Mouse (Mus musculus): ENCODE measurements around the gene Fam219a.

Fam219a gene

DNA sequence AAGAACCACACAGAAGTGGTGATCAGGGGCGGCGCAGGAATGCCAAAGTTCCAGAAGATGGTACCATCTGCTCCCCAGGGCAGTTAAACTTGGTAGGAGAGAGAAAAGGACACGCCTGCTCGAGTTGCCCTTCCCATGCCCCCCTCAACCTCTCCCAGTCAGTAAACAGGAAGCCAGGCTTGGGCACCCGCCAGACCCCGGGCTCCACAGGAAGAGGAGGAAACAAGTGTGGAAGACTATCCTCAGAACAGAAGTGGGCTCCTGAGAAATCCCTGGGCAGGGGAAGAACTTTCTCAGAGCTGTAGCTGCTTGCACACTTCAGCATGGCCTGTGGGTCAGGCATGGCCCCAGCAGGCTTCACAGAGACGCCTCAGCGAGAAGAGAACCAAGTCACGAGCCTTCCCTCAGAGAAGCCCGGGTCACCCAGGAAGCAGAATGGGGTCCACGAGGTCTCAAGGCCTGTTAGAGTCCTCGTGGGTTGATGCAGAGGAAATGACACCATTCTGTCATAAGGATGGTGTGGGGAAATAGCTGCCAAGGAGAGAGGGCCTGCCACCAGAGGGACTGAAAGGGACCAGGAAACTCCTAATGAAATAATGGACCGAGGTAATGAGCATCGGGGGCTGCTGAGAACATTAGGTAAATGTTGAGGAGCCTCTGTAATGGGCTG is 14.2 kb downstream of the Fam219a start:
- peak in 1 of 2 experiments; percentile 36 for DNase-seq (ENCODE audit: low read depth in 1 of 2, low spot score in 2 of 2)

GRCm38 (mm10) chr4:41553116-41553515 is 16.2 kb downstream of the Fam219a start:
- no peak for DNase-seq (ENCODE audit: low read depth in 1 of 2, low spot score in 2 of 2)

DNA sequence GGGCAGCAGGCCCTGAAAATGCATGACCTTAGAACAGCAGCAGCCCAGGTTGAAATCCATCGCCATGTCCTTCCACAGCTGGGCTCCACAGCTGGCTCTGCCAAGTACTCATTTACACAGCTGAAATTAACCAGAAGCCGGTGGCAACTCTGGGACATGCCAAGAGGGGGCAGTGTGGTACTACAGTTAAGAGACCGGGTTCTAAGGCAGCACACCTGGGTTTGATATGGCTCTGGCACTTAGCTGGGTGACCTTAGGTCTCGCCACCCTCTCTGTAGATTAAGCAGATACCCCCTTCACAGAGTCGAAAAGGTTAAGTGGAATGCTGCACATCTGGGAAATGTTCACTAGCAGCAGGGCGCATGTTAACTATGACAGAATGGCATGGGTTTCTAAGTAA is 16.8 kb downstream of the Fam219a start:
- DNase-seq (ENCODE audit: low read depth in 1 of 2, low spot score in 2 of 2), result peak in 1 of 2 experiments; percentile 49

- no peak for DNase-seq (ENCODE audit: low read depth in 1 of 2, low spot score in 2 of 2)
These were observed 22.3 kb downstream of the Fam219a start for GRCm38 (mm10) chr4:41547086-41547485.

- no peak for DNase-seq (ENCODE audit: low read depth in 1 of 2, low spot score in 2 of 2)
These were observed 23.4 kb downstream of the Fam219a start for GRCm38 (mm10) chr4:41545985-41546384.

DNA sequence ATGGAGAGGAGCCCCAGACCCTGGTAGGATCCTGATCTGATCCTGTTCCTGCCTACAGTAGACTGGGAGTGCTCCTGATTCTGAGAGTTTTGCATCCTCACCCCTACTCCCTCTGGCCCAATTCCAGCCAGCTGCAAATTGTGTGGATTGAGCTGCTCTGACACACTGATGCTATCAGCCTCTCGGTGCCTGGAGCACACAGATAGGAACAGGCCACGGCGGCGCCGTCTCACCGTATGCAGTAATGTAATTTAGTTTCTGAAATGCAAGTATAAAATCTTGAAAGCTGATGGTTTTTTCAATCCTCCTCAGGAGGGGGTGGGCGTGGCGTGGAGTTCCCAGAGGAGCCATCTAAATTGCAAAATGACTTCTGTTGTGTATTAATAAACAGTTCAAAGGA is 27.2 kb downstream of the Fam219a start:
- DNase-seq (ENCODE audit: low read depth in 1 of 2, low spot score in 2 of 2), result no peak

- DNase-seq (ENCODE audit: low read depth in 1 of 2, low spot score in 2 of 2), result no peak
These were observed 34.5 kb downstream of the Fam219a start for GRCm38 (mm10) chr4:41534866-41535265.

- no peak for DNase-seq (ENCODE audit: low read depth in 1 of 2, low spot score in 2 of 2)
These were observed 36.9 kb downstream of the Fam219a start for GRCm38 (mm10) chr4:41532420-41532819.

DNA sequence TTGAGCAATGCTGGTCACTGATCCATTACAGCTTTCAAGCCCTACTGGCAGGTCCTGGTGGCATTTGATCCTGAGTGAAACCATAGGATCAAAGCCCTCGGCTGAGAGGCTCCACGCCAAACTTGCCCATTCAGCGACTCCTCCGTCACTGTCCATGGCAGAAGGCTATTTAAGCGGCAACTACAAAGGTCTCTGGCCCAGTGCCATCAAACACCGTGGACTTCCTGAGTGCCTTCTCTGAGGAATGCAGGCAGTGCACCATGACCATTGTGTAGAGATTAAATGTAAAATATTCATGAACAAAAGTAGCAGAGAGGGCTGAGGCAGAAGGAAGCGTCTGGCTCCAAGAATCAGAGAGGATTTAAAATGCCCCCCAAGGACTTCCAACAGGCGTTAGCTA is 41.3 kb downstream of the Fam219a start:
- no peak for DNase-seq (ENCODE audit: low read depth in 1 of 2, low spot score in 2 of 2)

DNA sequence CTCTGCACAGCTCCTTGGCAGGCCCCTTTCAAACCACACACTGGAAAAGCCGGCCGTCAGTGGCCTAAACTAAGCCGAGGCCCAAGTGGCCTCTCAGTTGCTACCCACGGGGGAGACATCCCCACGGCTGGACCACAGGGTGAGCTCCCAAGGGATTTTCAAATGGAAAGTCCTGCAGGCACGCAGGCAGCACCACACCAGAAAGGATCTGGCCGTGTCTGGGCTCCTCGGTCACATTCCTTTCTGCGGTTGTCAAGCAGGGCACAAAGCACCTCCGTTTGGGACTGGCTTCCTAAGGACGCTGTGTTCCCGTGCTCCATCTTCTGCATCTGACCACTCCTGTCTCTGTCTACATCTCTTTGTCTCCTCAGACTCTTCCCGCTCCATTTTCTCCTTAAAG is 42.3 kb downstream of the Fam219a start:
- DNase-seq (ENCODE audit: low read depth in 1 of 2, low spot score in 2 of 2), result no peak

GRCm38 (mm10) chr4:41526553-41526952 is 42.8 kb downstream of the Fam219a start:
- DNase-seq (ENCODE audit: low read depth in 1 of 2, low spot score in 2 of 2), result no peak

GRCm38 (mm10) chr4:41524829-41525228 is 44.5 kb downstream of the Fam219a start:
- no peak for DNase-seq (ENCODE audit: low read depth in 1 of 2, low spot score in 2 of 2)

DNA sequence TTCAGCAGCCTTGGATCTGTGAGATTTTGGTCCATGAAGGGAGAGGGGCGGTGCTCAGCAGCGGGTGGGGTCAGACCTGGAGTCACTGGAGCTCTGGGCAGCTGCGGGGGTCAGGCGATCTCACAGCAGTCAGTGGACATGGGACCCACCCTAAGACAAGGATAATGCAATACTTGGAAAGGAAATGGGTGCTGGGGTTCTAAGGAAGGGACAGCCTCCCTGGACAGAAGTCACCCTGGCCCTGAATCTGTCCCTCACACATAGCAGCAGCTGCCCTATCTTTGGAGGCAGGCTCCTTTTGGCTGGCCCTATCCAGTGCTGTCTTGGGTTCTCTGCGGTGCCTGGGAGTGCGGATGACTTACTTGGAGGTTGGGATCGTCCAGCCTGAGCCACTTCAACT is 45.5 kb downstream of the Fam219a start:
- DNase-seq (ENCODE audit: low read depth in 1 of 2, low spot score in 2 of 2), result no peak

DNA sequence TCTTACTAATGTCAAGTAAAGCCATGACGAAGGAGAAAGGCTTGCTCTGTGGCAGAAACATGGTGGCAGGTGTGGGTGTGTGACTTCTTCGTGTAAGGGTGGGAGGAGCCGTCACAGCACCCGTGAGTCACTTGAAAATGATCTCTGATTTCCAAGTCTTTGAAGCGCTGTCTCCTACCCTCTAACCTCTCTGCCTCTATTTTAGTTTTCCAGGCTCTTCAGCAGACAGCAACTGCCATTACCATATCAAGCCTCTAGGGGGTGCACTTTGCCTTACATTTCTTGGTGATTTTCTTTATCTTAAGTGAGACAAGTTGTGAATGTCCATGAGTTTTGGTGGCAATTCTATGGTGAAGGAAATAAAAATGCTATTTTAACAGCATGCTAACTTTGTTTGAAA is 46.5 kb downstream of the Fam219a start:
- DNase-seq (ENCODE audit: low read depth in 1 of 2, low spot score in 2 of 2), result no peak

- DNase-seq (ENCODE audit: low read depth in 1 of 2, low spot score in 2 of 2), result no peak
These were observed 47.2 kb downstream of the Fam219a start for GRCm38 (mm10) chr4:41522136-41522535.

- DNase-seq (ENCODE audit: low read depth in 1 of 2, low spot score in 2 of 2), result no peak
These were observed 48.7 kb downstream of the Fam219a start for GRCm38 (mm10) chr4:41520641-41521040.

DNA sequence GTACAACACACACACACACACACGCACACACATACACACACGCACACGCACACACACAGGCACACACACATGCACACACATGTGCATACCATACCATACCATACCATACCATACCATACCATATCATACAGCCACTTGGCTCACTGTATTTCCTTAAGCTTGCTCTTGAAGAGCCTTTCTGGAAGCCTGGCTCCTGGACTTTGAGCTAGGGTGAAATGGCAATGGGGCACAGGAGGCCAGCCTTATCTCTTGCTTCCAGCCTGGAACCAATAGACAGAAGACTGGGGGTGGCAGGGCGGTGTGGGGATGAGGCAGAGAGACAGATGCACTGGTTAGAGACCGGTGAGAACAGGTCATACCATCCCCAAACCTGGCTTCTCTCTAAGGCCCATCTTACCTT is 50.1 kb downstream of the Fam219a start:
- DNase-seq (ENCODE audit: low read depth in 1 of 2, low spot score in 2 of 2), result no peak

DNA sequence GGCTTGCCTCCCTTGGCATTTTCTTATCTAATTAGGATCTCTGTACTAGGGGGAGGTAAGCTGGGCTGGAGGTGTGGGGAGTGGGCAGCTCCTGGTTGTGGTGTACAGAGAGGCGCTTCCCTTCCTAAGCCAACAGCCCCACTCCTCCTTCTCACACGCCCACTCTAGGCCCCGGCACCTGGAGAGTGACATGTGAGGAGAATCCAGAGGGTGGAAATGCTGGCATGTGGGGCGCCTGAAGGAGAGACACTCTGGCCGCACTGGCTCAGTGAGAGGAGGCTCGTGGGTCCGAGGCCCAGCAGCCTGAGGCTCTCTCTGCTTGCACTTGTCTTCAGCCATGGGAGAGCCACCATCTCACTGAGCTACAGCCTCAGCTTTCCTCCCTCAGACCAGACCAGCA is 51.0 kb downstream of the Fam219a start:
- DNase-seq (ENCODE audit: low read depth in 1 of 2, low spot score in 2 of 2), result no peak

- no peak for DNase-seq (ENCODE audit: low read depth in 1 of 2, low spot score in 2 of 2)
These were observed 52.1 kb downstream of the Fam219a start, which contains the start of gene 1110017D15Rik for GRCm38 (mm10) chr4:41517233-41517632. Gene 1110017D15Rik, minus strand, starts transcription at chr4:41517333.

GRCm38 (mm10) chr4:41513714-41514113 is 55.6 kb downstream of the Fam219a start:
- DNase-seq (ENCODE audit: low read depth in 1 of 2, low spot score in 2 of 2), result no peak

DNA sequence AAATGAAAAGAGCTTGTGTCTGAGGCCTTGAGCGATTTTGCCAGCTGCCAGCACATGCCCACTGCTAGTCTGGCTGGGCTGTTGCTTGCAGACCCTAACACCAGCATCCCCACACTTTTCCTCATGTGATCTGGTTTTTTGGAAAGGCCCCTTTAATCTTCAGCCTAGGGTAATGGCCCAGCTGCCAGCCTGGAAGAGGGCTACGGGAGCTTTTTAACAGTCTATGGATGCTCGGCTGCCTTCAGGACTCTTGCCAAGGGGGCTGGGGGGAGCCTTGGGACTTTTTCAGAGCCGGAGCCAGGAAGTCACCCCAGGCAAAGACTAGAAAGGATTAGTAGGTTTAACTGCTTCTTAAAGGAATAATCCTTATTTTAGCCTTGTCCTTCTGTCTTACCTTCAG is 56.0 kb downstream of the Fam219a start:
- no peak for DNase-seq (ENCODE audit: low read depth in 1 of 2, low spot score in 2 of 2)

- no peak for DNase-seq (ENCODE audit: low read depth in 1 of 2, low spot score in 2 of 2)
These were observed 61.3 kb downstream of the Fam219a start for GRCm38 (mm10) chr4:41507998-41508397.

- no peak for DNase-seq (ENCODE audit: low read depth in 1 of 2, low spot score in 2 of 2)
These were observed 61.9 kb downstream of the Fam219a start for GRCm38 (mm10) chr4:41507326-41507924.

All from monocyte, adult 2 months (primary cell).